Mouse (Mus musculus) lung, postnatal 0 days (tissue): ENCODE results near the gene Gtf2i.

Experiments used
- CTCF ChIP-seq: IDR thresholded peaks from 2 replicates; pipeline ENCODE4 v1.5.1; 2016; ENCODE audit warnings: antibody characterized with exemption, mild to moderate bottlenecking
- EP300 ChIP-seq: IDR thresholded peaks from 2 replicates; pipeline ENCODE4 v1.6.1; 2016; ENCODE audit warnings: antibody characterized with exemption, mild to moderate bottlenecking, control low read depth

DNA sequence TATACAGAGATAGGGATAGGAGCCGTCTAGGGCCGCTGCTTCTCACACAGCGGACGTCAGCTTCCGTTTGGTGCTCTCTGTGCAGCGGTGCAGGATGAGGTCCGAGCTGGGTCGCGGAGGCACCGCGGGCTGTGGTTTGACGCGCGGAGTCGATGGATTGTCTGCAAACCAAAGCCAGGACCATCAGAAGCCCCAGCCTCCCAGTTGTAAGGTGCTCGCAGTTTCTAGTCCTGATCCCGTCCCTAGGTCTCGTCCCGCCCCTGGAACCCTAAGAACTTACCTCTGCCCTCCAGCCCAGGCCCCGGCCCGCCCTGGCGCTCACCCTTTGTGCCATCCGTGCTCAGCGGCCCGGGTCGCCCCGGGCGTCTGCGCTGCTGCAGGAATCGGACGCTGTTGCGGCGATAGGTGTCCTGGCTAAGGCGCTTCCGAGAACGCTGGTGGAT, 92.8 kb downstream of the Gtf2i start:
- TF ChIP-seq CTCF (no peak), EP300 (no peak)
